Mouse (Mus musculus) forebrain, embryonic 11.5 days (tissue): ENCODE measurements around the gene Ptprd. TPM values are rescaled to one million over a fixed set of nuclear protein-coding genes. Genes with fewer than 3 reads are reported as not detected.

Experiments
- ATAC-seq: fragments of 200-750 bp; cut with Nextera tagmentation; replicated peaks from 2 replicates; pipeline ENCODE4 v1.8.0; 2017; ENCODE audit warnings: moderate TSS enrichment; ENCODE audit not compliant: low FRiP score
- DNase-seq: peaks from one replicate; pipeline ENCODE4 v3.0.0-alpha.2; 2017; ENCODE audit warnings: low spot score
- H3K27ac ChIP-seq: fragments of 300-500 bp; sonication (generic); 2 replicates; pipeline ENCODE4 v1.5.1; 2014; ENCODE audit warnings: low read depth, low read length
- H3K27me3 ChIP-seq: fragments of 300-500 bp; sonication (generic); 2 replicates; pipeline ENCODE4 v1.6.1; 2014; ENCODE audit warnings: mild to moderate bottlenecking, low read length, mixed read lengths; ENCODE audit not compliant: control insufficient read depth, insufficient read depth
- H3K36me3 ChIP-seq: fragments of 300-500 bp; sonication (generic); 2 replicates; pipeline ENCODE4 v1.6.1; 2014; ENCODE audit warnings: mild to moderate bottlenecking, low read length, moderate library complexity, mixed read lengths; ENCODE audit not compliant: control insufficient read depth, insufficient read depth
- H3K4me1 ChIP-seq: fragments of 300-500 bp; sonication (generic); replicated peaks from 2 replicates; pipeline ENCODE4 v1.6.1; 2014; ENCODE audit warnings: low read length, mixed read lengths; ENCODE audit not compliant: control insufficient read depth, insufficient read depth
- H3K4me2 ChIP-seq: fragments of 300-500 bp; sonication (generic); 2 replicates; pipeline ENCODE4 v1.6.1; 2014; ENCODE audit warnings: low read depth, mild to moderate bottlenecking, low read length, moderate library complexity, mixed read lengths; ENCODE audit not compliant: severe bottlenecking
- H3K4me3 ChIP-seq: fragments of 300-500 bp; sonication (generic); 2 replicates; pipeline ENCODE4 v1.5.1; 2014; ENCODE audit warnings: low read depth, low read length
- H3K9ac ChIP-seq: fragments of 300-500 bp; sonication (generic); 2 replicates; pipeline ENCODE4 v1.6.1; 2014; ENCODE audit warnings: low read length
- H3K9me3 ChIP-seq: fragments of 300-500 bp; sonication (generic); 2 replicates; pipeline ENCODE4 v1.6.1; 2016; ENCODE audit warnings: low read length, mixed read lengths; ENCODE audit not compliant: control insufficient read depth
- WGBS: fragments of 180-500 bp; shearing (Covaris S2); extraction: QIAGEN DNeasy Blood & Tissue Kit; methylation state at CpG from one replicate; pipeline ENCODE4 v1.1.7; 2014; 5-methylcytosine and 5-hydroxymethylcytosine counted together
- polyA plus RNA-seq: library from polyadenylated mRNA; unstranded; fragments of >200 nt; fragmentation: Nextera tagmentation; extraction: Ambion mirVana; gene quantifications from 2 replicates; pipeline ENCODE4 v1.2.1, GENCODE M21; 2014

The Ptprd gene
- polyA plus RNA-seq, 1 experiment from 2014 or later: 30.1 TPM

GRCm38 (mm10) chr4:77241852-77242455 lies 969.8 kb downstream of the Ptprd start:
- H3K4me3 ChIP-seq: no peak overlapping the region
- no peak overlapping the region for H3K9ac ChIP-seq
- WGBS: 77% methylated on average over 6 of the region's 6 CpGs
- no peak overlapping the region for H3K27ac ChIP-seq
- H3K4me1 ChIP-seq: no peaks in the 10 kb centered on the region
- no peak for DNase-seq
- no peak for ATAC-seq
- H3K36me3 ChIP-seq: no peaks in the 10 kb centered on the region
- H3K9me3 ChIP-seq: no peaks in the 10 kb centered on the region
- H3K27me3 ChIP-seq: no peaks in the 10 kb centered on the region
- H3K4me2 ChIP-seq: no peak overlapping the region

- H3K4me2 ChIP-seq: no peak overlapping the region
- no peak for DNase-seq
- no peak overlapping the region for H3K4me3 ChIP-seq
- H3K27me3 ChIP-seq: no peaks in the 10 kb centered on the region
- H3K9me3 ChIP-seq: no peaks in the 10 kb centered on the region
- WGBS: 74% methylated on average over 1 of the region's 1 CpGs
- no peaks in the 10 kb centered on the region for H3K36me3 ChIP-seq
- no peak overlapping the region for H3K27ac ChIP-seq
- no peak overlapping the region for H3K9ac ChIP-seq
- ATAC-seq: no peak
- no peaks in the 10 kb centered on the region for H3K4me1 ChIP-seq
Observed at GRCm38 (mm10) chr4:77238144-77238543, 973.6 kb downstream of the Ptprd start.

- no peak overlapping the region for H3K4me3 ChIP-seq
- no peaks in the 10 kb centered on the region for H3K9me3 ChIP-seq
- H3K4me1 ChIP-seq: no peaks in the 10 kb centered on the region
- H3K9ac ChIP-seq: no peak overlapping the region
- H3K27ac ChIP-seq: no peak overlapping the region
- no peaks in the 10 kb centered on the region for H3K36me3 ChIP-seq
- no peak overlapping the region for H3K4me2 ChIP-seq
- no peak for DNase-seq
- 80% methylated on average over 2 of the region's 2 CpGs for WGBS
- no peak for ATAC-seq
- H3K27me3 ChIP-seq: no peaks in the 10 kb centered on the region
Observed at GRCm38 (mm10) chr4:77233243-77233642, 978.5 kb downstream of the Ptprd start.

GRCm38 (mm10) chr4:77168866-77169265 lies 1042.9 kb downstream of the Ptprd start:
- H3K4me3 ChIP-seq: no peak overlapping the region

GRCm38 (mm10) chr4:77157601-77158000 lies 1054.2 kb downstream of the Ptprd start:
- ATAC-seq: no peak
- WGBS: 93% methylated on average over 3 of the region's 3 CpGs
- Histone ChIP-seq H3K9ac (no peak overlapping the region), H3K4me1 (no peaks in the 10 kb centered on the region), H3K4me3 (no peak overlapping the region), H3K27ac (no peak overlapping the region), H3K36me3 (no peaks in the 10 kb centered on the region), H3K9me3 (no peaks in the 10 kb centered on the region), H3K27me3 (no peaks in the 10 kb centered on the region), H3K4me2 (no peak overlapping the region)
- DNase-seq: no peak

More at GRCm38 (mm10) chr4:77168866-77169265, 1042.9 kb downstream of the Ptprd start:
- Histone ChIP-seq H3K27ac (no peak overlapping the region), H3K4me1 (no peaks in the 10 kb centered on the region), H3K36me3 (no peaks in the 10 kb centered on the region), H3K27me3 (no peaks in the 10 kb centered on the region), H3K9me3 (no peaks in the 10 kb centered on the region), H3K9ac (no peak overlapping the region), H3K4me2 (no peak overlapping the region)
- WGBS: 86% methylated on average over 8 of the region's 8 CpGs
- ATAC-seq (no peak), DNase-seq (no peak)

GRCm38 (mm10) chr4:77155561-77155960 lies 1056.2 kb downstream of the Ptprd start:
- H3K4me2 ChIP-seq: no peak overlapping the region
- DNase-seq: no peak
- H3K27me3 ChIP-seq: no peaks in the 10 kb centered on the region
- H3K4me3 ChIP-seq: no peak overlapping the region
- no peaks in the 10 kb centered on the region for H3K36me3 ChIP-seq
- no peak overlapping the region for H3K27ac ChIP-seq
- H3K4me1 ChIP-seq: no peaks in the 10 kb centered on the region
- ATAC-seq: no peak
- 91% methylated on average over 2 of the region's 2 CpGs for WGBS
- no peak overlapping the region for H3K9ac ChIP-seq
- H3K9me3 ChIP-seq: no peaks in the 10 kb centered on the region

- H3K36me3 ChIP-seq: no peaks in the 10 kb centered on the region
- 98% methylated on average over 1 of the region's 1 CpGs for WGBS
Observed at GRCm38 (mm10) chr4:77155037-77155436, 1056.7 kb downstream of the Ptprd start.

GRCm38 (mm10) chr4:77124852-77125251 lies 1086.9 kb downstream of the Ptprd start:
- Histone ChIP-seq H3K27ac (no peak overlapping the region), H3K27me3 (no peaks in the 10 kb centered on the region), H3K9me3 (no peaks in the 10 kb centered on the region), H3K36me3 (no peaks in the 10 kb centered on the region), H3K4me1 (no peaks in the 10 kb centered on the region), H3K4me3 (no peak overlapping the region), H3K9ac (no peak overlapping the region), H3K4me2 (no peak overlapping the region)
- WGBS: 90% methylated on average over 2 of the region's 2 CpGs
- DNase-seq (no peak), ATAC-seq (no peak)

More at GRCm38 (mm10) chr4:77155037-77155436, 1056.7 kb downstream of the Ptprd start:
- Histone ChIP-seq H3K9me3 (no peaks in the 10 kb centered on the region), H3K4me3 (no peak overlapping the region), H3K4me1 (no peaks in the 10 kb centered on the region), H3K9ac (no peak overlapping the region), H3K27me3 (no peaks in the 10 kb centered on the region), H3K27ac (no peak overlapping the region), H3K4me2 (no peak overlapping the region)
- DNase-seq (no peak), ATAC-seq (no peak)

GRCm38 (mm10) chr4:77110894-77111293 lies 1100.9 kb downstream of the Ptprd start:
- H3K4me2 ChIP-seq: no peak overlapping the region
- DNase-seq (no peak), ATAC-seq (no peak)
- H3K27me3 ChIP-seq: no peaks in the 10 kb centered on the region
- no peaks in the 10 kb centered on the region for H3K9me3 ChIP-seq
- no peaks in the 10 kb centered on the region for H3K36me3 ChIP-seq
- 76% methylated on average over 1 of the region's 1 CpGs for WGBS
- H3K4me1 ChIP-seq: no peaks in the 10 kb centered on the region
- H3K27ac ChIP-seq: no peak overlapping the region
- H3K4me3 ChIP-seq: no peak overlapping the region
- H3K9ac ChIP-seq: no peak overlapping the region
